Mouse (Mus musculus) frontal cortex, postnatal 25 days (tissue): ENCODE data around the gene Ace.

ENCODE experiments used
- DNase-seq, 2 experiments: peaks; one replicate each; pipeline ENCODE4 v3.0.0; 2022; ENCODE audit warnings: low spot score in 2 of 2

Gene Ace

GRCm38 (mm10) chr11:105946694-105947154 lies 21.0 kb upstream of the Ace start:
- no peak for DNase-seq

- DNase-seq: no peak
These were observed 19.5 kb upstream of the Ace start for GRCm38 (mm10) chr11:105948255-105948654.

GRCm38 (mm10) chr11:105950519-105950918 lies 17.2 kb upstream of the Ace start:
- no peak for DNase-seq

- DNase-seq: no peak
These were observed 16.1 kb upstream of the Ace start for GRCm38 (mm10) chr11:105951601-105952044.

GRCm38 (mm10) chr11:105952111-105952510 lies 15.6 kb upstream of the Ace start:
- no peak for DNase-seq

GRCm38 (mm10) chr11:105952911-105953386 lies 14.8 kb upstream of the Ace start, which contains the start of gene Cyb561:
Gene Cyb561, minus strand, starts transcription at chr11:105953336.
- no peak for DNase-seq

GRCm38 (mm10) chr11:105953402-105953801 lies 14.3 kb upstream of the Ace start:
- DNase-seq: no peak

GRCm38 (mm10) chr11:105955815-105956430 lies 11.8 kb upstream of the Ace start:
- no peak for DNase-seq

- DNase-seq: no peak
These were observed 10.2 kb upstream of the Ace start for GRCm38 (mm10) chr11:105957501-105957900.

GRCm38 (mm10) chr11:105958566-105958965 lies 9.2 kb upstream of the Ace start:
- DNase-seq: no peak

GRCm38 (mm10) chr11:105959355-105959754 lies 8.4 kb upstream of the Ace start:
- no peak for DNase-seq

GRCm38 (mm10) chr11:105964691-105965090 lies 3.1 kb upstream of the Ace start:
- DNase-seq: no peak

GRCm38 (mm10) chr11:105966288-105966687 lies 1.5 kb upstream of the Ace start:
- no peak for DNase-seq

GRCm38 (mm10) chr11:105968948-105969347 lies 1.2 kb downstream of the Ace start:
- no peak for DNase-seq

GRCm38 (mm10) chr11:105969516-105969915 lies 1.8 kb downstream of the Ace start:
- no peak for DNase-seq

GRCm38 (mm10) chr11:105974593-105974992 lies 6.8 kb downstream of the Ace start:
- no peak for DNase-seq

- DNase-seq: no peak
These were observed 7.3 kb downstream of the Ace start for GRCm38 (mm10) chr11:105975050-105975449.

- DNase-seq: no peak
These were observed 7.9 kb downstream of the Ace start for GRCm38 (mm10) chr11:105975636-105976035.

- no peak for DNase-seq
These were observed 10.5 kb downstream of the Ace start for GRCm38 (mm10) chr11:105978232-105978631.

GRCm38 (mm10) chr11:105978634-105979033 lies 10.9 kb downstream of the Ace start:
- DNase-seq: no peak

- DNase-seq: no peak
These were observed 16.7 kb downstream of the Ace start for GRCm38 (mm10) chr11:105984452-105984851.

GRCm38 (mm10) chr11:105987446-105987845 lies 19.7 kb downstream of the Ace start:
- DNase-seq: no peak

- DNase-seq: no peak
These were observed 21.7 kb downstream of the Ace start for GRCm38 (mm10) chr11:105989446-105989845.

- no peak for DNase-seq
These were observed 22.5 kb downstream of the Ace start for GRCm38 (mm10) chr11:105990231-105990630.
